In the genomic region with DNA sequence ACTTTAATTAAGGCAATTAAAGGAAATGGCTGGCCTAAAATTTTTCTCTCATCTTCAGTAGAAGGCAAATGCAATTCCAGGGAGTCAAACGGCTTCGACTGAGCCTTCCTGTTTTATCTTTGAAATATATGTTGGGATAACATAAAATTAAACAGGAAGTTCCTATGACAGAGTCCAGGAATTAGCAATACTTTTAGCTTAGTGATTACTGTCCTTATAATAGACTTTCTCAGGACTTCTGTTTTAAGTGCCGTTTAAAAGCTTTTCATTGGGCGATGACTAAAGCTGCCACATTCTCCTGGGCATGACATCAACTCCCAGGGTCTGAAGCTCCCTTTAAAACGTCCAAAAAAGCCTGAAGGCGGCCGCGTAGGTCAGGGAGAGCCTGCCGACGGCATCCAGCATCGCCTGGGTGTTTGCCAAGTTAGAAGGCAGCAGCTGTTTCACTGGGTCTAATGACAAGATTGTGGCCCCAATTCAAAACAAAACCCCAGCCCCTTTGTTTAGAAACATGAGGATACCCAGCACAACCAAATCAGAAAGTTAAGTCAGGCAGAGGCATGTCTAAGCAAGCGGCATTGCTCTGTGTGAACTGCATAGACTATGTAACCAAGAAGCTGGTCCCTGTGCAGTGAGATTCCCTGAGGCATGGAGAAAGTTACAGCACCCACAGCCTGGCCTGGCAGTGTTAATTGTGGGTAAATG, we compare ENCODE assay signal across 9 mouse cellular contexts.
DNase-seq lines count a peak whose midpoint lies in the region; ATAC-seq and TF ChIP-seq lines count a peak whose summit lies in the region.
"Had no signal": no experiment of that assay in that cellular context is flagged by ENCODE, and none has a peak within 500 bp of the region (broad histone marks: within the 10 kb centered on the region; RNA-seq: fewer than 3 reads in every experiment).

No protein-coding gene starts in this region.

- DNase-seq in kidney, adult 8-10 months, result no peak
- peak; percentile 67 for DNase-seq in forebrain, embryonic 14.5 days (ENCODE audit: low spot score)
- DNase-seq in heart, postnatal 36 days, result peak; percentile 6 to 8
- DNase-seq in lung, postnatal 4 days, result peak; percentile 40 to 70
- no peak for DNase-seq in layer of hippocampus, adult 2 months (ENCODE audit: low spot score in 2 of 2)
- DNase-seq in spleen, postnatal 10 days (ENCODE audit: low spot score in 2 of 2), result no peak

- no peaks in the 10 kb centered on the region for H3K36me3 ChIP-seq in kidney, embryonic 14.5 days (ENCODE audit: control insufficient read depth, insufficient read depth, low read length)
- no peaks in the 10 kb centered on the region for H3K36me3 ChIP-seq in forebrain, embryonic 14.5 days (ENCODE audit: control insufficient read depth, insufficient read depth, low read length)
- H3K36me3 ChIP-seq: limb, embryonic 15.5 days had no signal

- no peaks in the 10 kb centered on the region for H3K9me3 ChIP-seq in kidney, embryonic 14.5 days (ENCODE audit: control insufficient read depth, low read length)
- no peaks in the 10 kb centered on the region for H3K9me3 ChIP-seq in forebrain, embryonic 14.5 days (replicated peaks; ENCODE audit: control insufficient read depth, low read length)
- H3K9me3 ChIP-seq: limb, embryonic 15.5 days had no signal

- H3K4me3 ChIP-seq in kidney, embryonic 14.5 days (ENCODE audit: low read length), result no peak overlapping the region
- no peak overlapping the region for H3K4me3 ChIP-seq in forebrain, embryonic 14.5 days (ENCODE audit: low read depth, low read length)
- no peak overlapping the region for H3K4me3 ChIP-seq in layer of hippocampus, adult 2 months
- H3K4me3 ChIP-seq: limb, embryonic 15.5 days had no signal

- H3K4me1 ChIP-seq in kidney, embryonic 14.5 days (ENCODE audit: control insufficient read depth, insufficient read depth, low read length), result 0 out of 2 replicates have a peak, but pooled peaks cover 6% of the 10 kb centered on the region
- peaks cover 9% of the 10 kb centered on the region for H3K4me1 ChIP-seq in forebrain, embryonic 14.5 days (ENCODE audit: control insufficient read depth, insufficient read depth, low read length)
- H3K4me1 ChIP-seq: limb, embryonic 15.5 days had no signal

- H3K27ac ChIP-seq in kidney, embryonic 14.5 days (ENCODE audit: low read depth, low read length), result no peak overlapping the region
- H3K27ac ChIP-seq in forebrain, embryonic 14.5 days (ENCODE audit: low read depth, low read length), result no peak overlapping the region
- H3K27ac ChIP-seq in layer of hippocampus, adult 2 months, result no peak overlapping the region
- H3K27ac ChIP-seq: limb, embryonic 15.5 days had no signal

- no peak overlapping the region for H3K4me2 ChIP-seq in kidney, embryonic 14.5 days (replicated peaks; ENCODE audit: low read depth, low read length)
- H3K4me2 ChIP-seq in forebrain, embryonic 14.5 days (ENCODE audit: low read length), result no peak overlapping the region
- H3K4me2 ChIP-seq: limb, embryonic 15.5 days had no signal

- intact Hi-C loops in heart, postnatal 36 days (cut with DNase I), result no loop called here

- TF ChIP-seq CTCF in layer of hippocampus, adult 2 months (conservative IDR thresholded peaks at IDR 0.05), result no peak

- 55% methylated on average over 12 of the region's 12 CpGs for WGBS in kidney, embryonic 14.5 days
- WGBS in forebrain, embryonic 14.5 days, result 23% methylated on average over 12 of the region's 12 CpGs

- peak; percentile 39; the same call in 1 of the 2 replicates for ATAC-seq in kidney, embryonic 14.5 days (ENCODE audit: low FRiP score, low TSS enrichment)
- ATAC-seq in forebrain, embryonic 14.5 days, result peak; percentile 72; the same call in 1 of the 2 replicates
- ATAC-seq in megakaryocyte-erythroid progenitor cell, adult 5-6 weeks (replicated peaks; ENCODE audit: low FRiP score, low TSS enrichment, poor library complexity, severe bottlenecking), result no peak

- no peak overlapping the region for H3K9ac ChIP-seq in kidney, embryonic 14.5 days (ENCODE audit: low read depth, low read length)
- no peak overlapping the region for H3K9ac ChIP-seq in forebrain, embryonic 14.5 days (ENCODE audit: low read length)
- H3K9ac ChIP-seq: limb, embryonic 15.5 days had no signal

- H3K27me3 ChIP-seq in kidney, embryonic 14.5 days (ENCODE audit: control insufficient read depth, insufficient read depth, low read length), result no peaks in the 10 kb centered on the region
- no peaks in the 10 kb centered on the region for H3K27me3 ChIP-seq in forebrain, embryonic 14.5 days (replicated peaks; ENCODE audit: control insufficient read depth, insufficient read depth, low read length)
- H3K27me3 ChIP-seq: limb, embryonic 15.5 days had no signal

Comparison
In these comparisons a context has a peak if more than half of its experiments do, and no peak if none do; other contexts are left out.
1. DNase-seq: peak in forebrain, embryonic 14.5 days (single experiment), heart, postnatal 36 days (2 of 2) and lung, postnatal 4 days (2 of 2); none in kidney, adult 8-10 months (0 of 2), layer of hippocampus, adult 2 months (0 of 2) and spleen, postnatal 10 days (0 of 2).